Mouse (Mus musculus) midbrain, embryonic 14.5 days (tissue): ENCODE measurements around the gene Ctnna2. TPM values are rescaled to one million over a fixed set of nuclear protein-coding genes. Genes with fewer than 3 reads are reported as not detected.
A peak's percentile ranks its signal among the peaks of the same experiment; 100 is the strongest.

Experiments used
- ATAC-seq: fragments of 200-750 bp; cut with Nextera tagmentation; 2 replicates; pipeline ENCODE4 v1.8.0; 2017; ENCODE audit warnings: moderate number of reproducible peaks, moderate library complexity; ENCODE audit not compliant: low FRiP score, low TSS enrichment
- DNase-seq: peaks from one replicate; pipeline ENCODE4 v3.0.0-alpha.2; 2015
- H3K27ac ChIP-seq: fragments of 300-500 bp; sonication (generic); replicated peaks from 2 replicates; pipeline ENCODE4 v1.5.1; 2014; ENCODE audit warnings: mild to moderate bottlenecking, low read depth, low read length, moderate library complexity
- H3K27me3 ChIP-seq: fragments of 300-500 bp; sonication (generic); 2 replicates; pipeline ENCODE4 v1.6.1; 2014; ENCODE audit warnings: low read length, control low read depth, mixed read lengths; ENCODE audit not compliant: control insufficient read depth, insufficient read depth
- H3K36me3 ChIP-seq: fragments of 300-500 bp; sonication (generic); 2 replicates; pipeline ENCODE4 v1.6.1; 2014; ENCODE audit warnings: low read length, control low read depth; ENCODE audit not compliant: control insufficient read depth, insufficient read depth
- H3K4me1 ChIP-seq: fragments of 300-500 bp; sonication (generic); 2 replicates; pipeline ENCODE4 v1.6.1; 2014; ENCODE audit warnings: mild to moderate bottlenecking, antibody characterized with exemption, low read length, control low read depth; ENCODE audit not compliant: control insufficient read depth, insufficient read depth
- H3K4me2 ChIP-seq: fragments of 300-500 bp; sonication (generic); 2 replicates; pipeline ENCODE4 v1.6.1; 2014; ENCODE audit warnings: mild to moderate bottlenecking, low read length, moderate library complexity
- H3K4me3 ChIP-seq: fragments of 300-500 bp; sonication (generic); replicated peaks from 2 replicates; pipeline ENCODE4 v1.5.1; 2014; ENCODE audit warnings: low read depth, low read length
- H3K9ac ChIP-seq: fragments of 300-500 bp; sonication (generic); replicated peaks from 2 replicates; pipeline ENCODE4 v1.6.1; 2014; ENCODE audit warnings: mild to moderate bottlenecking, low read length, moderate library complexity
- H3K9me3 ChIP-seq: fragments of 300-500 bp; sonication (generic); 2 replicates; pipeline ENCODE4 v1.6.1; 2016; ENCODE audit warnings: low read length, control low read depth, mixed read lengths; ENCODE audit not compliant: control insufficient read depth
- WGBS: fragments of 180-500 bp; shearing (Covaris S2); extraction: QIAGEN DNeasy Blood & Tissue Kit; methylation state at CpG from one replicate; pipeline ENCODE4 v1.1.7; 2014; 5-methylcytosine and 5-hydroxymethylcytosine counted together
- polyA plus RNA-seq: library from polyadenylated mRNA; unstranded; fragments of >200 nt; fragmentation: Nextera tagmentation; extraction: Ambion mirVana; gene quantifications from 2 replicates; pipeline ENCODE4 v1.2.1, GENCODE M21; 2014

Ctnna2 gene
- polyA plus RNA-seq, 1 experiment from 2014 or later: 141 TPM

DNA sequence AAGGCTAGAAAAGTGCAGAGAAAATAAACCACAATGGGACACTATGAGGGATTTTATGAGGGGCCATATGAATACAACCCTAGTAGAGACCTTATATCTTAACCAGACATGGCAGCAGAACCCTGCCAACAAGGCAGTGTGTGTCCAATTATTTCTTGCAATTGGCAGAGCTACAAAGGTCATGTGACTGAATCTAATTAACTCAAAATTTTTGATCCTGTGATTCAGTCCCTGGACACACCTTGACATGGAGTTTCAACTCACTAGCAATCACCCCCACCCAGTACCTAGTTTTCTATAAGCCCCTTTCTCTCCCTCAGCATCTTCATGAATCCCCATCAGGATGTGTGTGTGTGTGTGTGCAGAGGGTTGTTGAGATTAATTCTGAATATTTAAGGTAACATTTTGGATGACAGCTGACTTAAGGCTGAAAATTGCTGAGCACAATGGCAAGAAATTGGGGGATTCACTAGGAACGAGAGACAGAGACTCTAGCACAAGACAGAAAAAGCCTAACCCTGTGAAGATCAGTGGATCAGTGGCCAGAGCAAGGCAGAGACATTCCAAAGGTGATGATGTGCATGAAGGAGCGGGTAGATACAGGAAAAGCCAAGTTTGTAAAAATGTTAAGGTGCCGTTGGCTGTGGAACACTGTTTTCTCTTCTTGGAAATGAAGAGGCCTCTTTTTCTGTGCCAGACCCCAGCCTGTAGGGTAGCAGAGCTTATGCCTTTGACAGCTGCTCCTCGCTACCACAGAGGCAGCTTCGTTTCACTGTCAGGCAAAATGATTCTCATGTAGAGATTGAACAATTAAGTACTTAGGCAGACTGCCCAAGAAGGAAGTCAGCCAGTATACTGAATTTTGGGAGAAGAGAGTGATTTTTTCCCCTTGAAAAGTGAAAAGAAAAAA lies 255.2 kb downstream of the Ctnna2 start:
- no peaks in the 10 kb centered on the region for H3K36me3 ChIP-seq
- no peak for ATAC-seq
- 52% methylated on average over 5 of the region's 5 CpGs for WGBS
- no peaks in the 10 kb centered on the region for H3K27me3 ChIP-seq
- H3K4me3 ChIP-seq: no peak overlapping the region
- no peaks in the 10 kb centered on the region for H3K9me3 ChIP-seq
- no peak overlapping the region for H3K9ac ChIP-seq
- H3K4me2 ChIP-seq: no peak overlapping the region
- no peaks in the 10 kb centered on the region for H3K4me1 ChIP-seq
- peak; percentile 34 for DNase-seq
- H3K27ac ChIP-seq: no peak overlapping the region

DNA sequence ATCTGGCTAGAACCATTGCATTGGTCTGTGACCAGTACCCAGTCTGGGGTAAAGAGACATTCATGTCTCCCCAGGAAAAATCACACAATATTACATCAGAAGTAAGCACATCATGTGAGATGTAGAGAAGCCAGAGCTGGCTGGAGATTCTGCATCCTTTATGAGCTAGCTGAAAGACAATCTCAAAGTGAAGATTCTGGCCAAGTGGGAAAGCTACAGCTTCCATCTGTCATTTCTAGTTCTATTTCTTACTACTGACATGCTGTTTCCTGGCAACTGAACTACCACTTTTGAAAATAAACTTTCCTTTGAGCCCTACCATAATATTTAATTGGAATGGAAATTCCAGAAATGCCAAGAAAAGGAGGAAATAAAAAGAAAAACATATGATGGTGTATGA lies 285.4 kb downstream of the Ctnna2 start:
- Histone ChIP-seq H3K36me3 (no peaks in the 10 kb centered on the region), H3K4me3 (no peak overlapping the region), H3K4me2 (no peak overlapping the region), H3K4me1 (no peaks in the 10 kb centered on the region), H3K27ac (no peak overlapping the region), H3K27me3 (no peaks in the 10 kb centered on the region), H3K9me3 (no peaks in the 10 kb centered on the region), H3K9ac (no peak overlapping the region)
- no peak for ATAC-seq
- DNase-seq: no peak

DNA sequence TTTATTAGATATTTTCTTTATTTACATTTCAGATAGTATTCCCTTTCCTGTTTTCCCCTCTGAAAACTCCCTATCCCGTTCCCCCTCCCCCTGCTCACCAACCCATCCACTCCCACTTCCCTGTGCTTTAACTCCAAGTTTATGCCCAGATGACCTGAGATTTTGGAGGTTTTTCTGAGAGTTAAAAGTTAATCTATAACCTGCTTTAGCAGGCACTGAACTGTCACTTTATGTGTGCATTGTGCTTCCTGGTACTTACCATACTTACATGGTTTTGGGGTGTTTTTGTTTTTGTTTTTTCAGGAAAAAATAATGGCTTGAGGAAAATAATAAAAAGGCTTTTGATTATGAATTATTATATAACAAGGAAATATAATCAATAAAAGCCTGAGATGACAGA lies 292.3 kb downstream of the Ctnna2 start:
- no peak overlapping the region for H3K4me3 ChIP-seq
- no peak overlapping the region for H3K27ac ChIP-seq
- H3K9ac ChIP-seq: no peak overlapping the region
- no peaks in the 10 kb centered on the region for H3K9me3 ChIP-seq
- H3K36me3 ChIP-seq: no peaks in the 10 kb centered on the region
- H3K4me1 ChIP-seq: no peaks in the 10 kb centered on the region
- WGBS: 77% methylated on average over 1 of the region's 1 CpGs
- H3K27me3 ChIP-seq: no peaks in the 10 kb centered on the region
- H3K4me2 ChIP-seq: no peak overlapping the region
- DNase-seq (no peak), ATAC-seq (no peak)

GRCm38 (mm10) chr6:77650127-77650526 lies 329.4 kb downstream of the Ctnna2 start:
- Histone ChIP-seq H3K9ac (no peak overlapping the region), H3K27ac (no peak overlapping the region), H3K27me3 (no peaks in the 10 kb centered on the region), H3K9me3 (no peaks in the 10 kb centered on the region), H3K4me3 (no peak overlapping the region), H3K4me2 (no peak overlapping the region), H3K36me3 (no peaks in the 10 kb centered on the region), H3K4me1 (no peaks in the 10 kb centered on the region)
- WGBS: 13% methylated on average over 6 of the region's 6 CpGs
- DNase-seq (peak; percentile 78), ATAC-seq (peak; percentile 42; the same call in 1 of the 2 replicates)

DNA sequence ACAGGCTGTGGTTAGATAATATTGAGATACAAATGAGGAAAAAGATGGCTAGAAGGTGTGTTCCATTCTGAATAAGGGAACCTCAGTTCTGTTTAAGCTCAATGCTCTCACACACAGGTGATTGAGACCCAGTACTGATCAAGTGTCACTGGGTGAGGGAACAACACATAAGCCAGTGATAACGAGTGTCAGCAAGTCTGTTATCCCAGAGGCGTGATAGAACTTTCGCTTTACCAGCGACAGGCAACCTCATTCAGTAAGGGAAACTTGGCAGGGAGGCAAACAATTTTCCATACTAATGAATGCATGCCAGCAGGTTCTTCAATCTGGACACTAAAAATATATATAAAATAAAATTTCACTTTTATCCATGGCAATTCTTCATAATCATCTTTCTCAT lies 334.9 kb downstream of the Ctnna2 start:
- H3K27ac ChIP-seq: no peak overlapping the region
- WGBS: 87% methylated on average over 4 of the region's 4 CpGs
- H3K36me3 ChIP-seq: peaks cover 9% of the 10 kb centered on the region; the same call in 1 of the 2 replicates
- no peak overlapping the region for H3K4me2 ChIP-seq
- no peaks in the 10 kb centered on the region for H3K27me3 ChIP-seq
- no peak for DNase-seq
- no peak for ATAC-seq
- H3K4me3 ChIP-seq: no peak overlapping the region
- no peaks in the 10 kb centered on the region for H3K4me1 ChIP-seq
- no peaks in the 10 kb centered on the region for H3K9me3 ChIP-seq
- no peak overlapping the region for H3K9ac ChIP-seq

DNA sequence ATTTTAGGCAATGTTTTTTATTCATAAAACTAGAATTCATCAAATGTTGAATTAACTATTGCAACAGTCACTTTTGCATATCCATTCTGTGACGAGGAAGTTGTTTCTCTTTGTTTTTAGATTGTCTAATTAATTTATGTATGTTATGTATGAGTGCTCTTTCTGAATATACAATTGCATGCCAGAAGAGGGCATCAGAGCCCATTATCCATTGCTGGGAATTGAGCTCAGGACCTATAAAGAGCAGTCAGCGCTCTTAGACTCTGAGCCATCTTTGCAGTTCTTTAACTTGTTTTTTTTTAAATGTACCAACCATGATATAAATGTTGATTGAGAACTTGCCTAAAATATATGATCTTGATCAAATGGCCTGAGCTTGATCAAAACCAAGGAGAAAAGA lies 340.7 kb downstream of the Ctnna2 start:
- no peak overlapping the region for H3K27ac ChIP-seq
- no peak overlapping the region for H3K4me3 ChIP-seq
- no peak for ATAC-seq
- H3K9ac ChIP-seq: no peak overlapping the region
- H3K27me3 ChIP-seq: no peaks in the 10 kb centered on the region
- H3K9me3 ChIP-seq: no peaks in the 10 kb centered on the region
- DNase-seq: peak; percentile 48
- H3K4me2 ChIP-seq: no peak overlapping the region
- H3K36me3 ChIP-seq: peaks cover 14% of the 10 kb centered on the region
- H3K4me1 ChIP-seq: no peaks in the 10 kb centered on the region
- 86% methylated on average over 2 of the region's 2 CpGs for WGBS

DNA sequence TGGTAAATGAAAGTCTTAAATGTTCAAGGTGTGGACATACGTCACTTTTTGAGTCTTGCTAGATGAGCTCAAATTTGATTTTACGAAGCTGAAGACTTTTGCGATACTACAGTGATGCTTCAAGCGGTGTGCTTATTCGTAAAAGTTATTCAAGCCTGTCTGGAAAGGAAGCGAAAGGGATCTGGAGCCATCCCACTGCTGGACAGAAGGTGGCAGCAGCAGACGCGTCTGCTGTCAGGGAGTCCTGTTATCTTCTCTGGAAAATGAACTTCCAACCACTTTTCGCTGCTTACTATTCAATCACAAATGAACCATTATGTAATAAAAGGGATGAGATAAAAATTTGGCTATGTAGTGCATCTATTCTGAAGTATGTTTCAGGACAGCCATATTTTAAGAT lies 345.5 kb downstream of the Ctnna2 start:
- Histone ChIP-seq H3K4me1 (no peaks in the 10 kb centered on the region), H3K4me2 (no peak overlapping the region), H3K36me3 (peaks cover 5% of the 10 kb centered on the region; the same call in 1 of the 2 replicates), H3K27ac (no peak overlapping the region), H3K4me3 (no peak overlapping the region), H3K27me3 (no peaks in the 10 kb centered on the region), H3K9ac (no peak overlapping the region), H3K9me3 (no peaks in the 10 kb centered on the region)
- DNase-seq (peak; percentile 85), ATAC-seq (peak; percentile 64; the same call in 1 of the 2 replicates)
- WGBS: 27% methylated on average over 9 of the region's 9 CpGs

GRCm38 (mm10) chr6:77628573-77629192 lies 350.8 kb downstream of the Ctnna2 start:
- DNase-seq (peak; percentile 82), ATAC-seq (peak; percentile 76; the same call in 1 of the 2 replicates)
- H3K4me3 ChIP-seq: no peak overlapping the region
- no peaks in the 10 kb centered on the region for H3K9me3 ChIP-seq
- no peaks in the 10 kb centered on the region for H3K36me3 ChIP-seq
- H3K27ac ChIP-seq: no peak overlapping the region
- 56% methylated on average over 7 of the region's 7 CpGs for WGBS
- H3K4me2 ChIP-seq: no peak overlapping the region
- no peaks in the 10 kb centered on the region for H3K4me1 ChIP-seq
- no peak overlapping the region for H3K9ac ChIP-seq
- no peaks in the 10 kb centered on the region for H3K27me3 ChIP-seq
